Mouse (Mus musculus) limb, embryonic 12.5 days (tissue): ENCODE results near the gene Olfr972. TPM values are rescaled to one million over a fixed set of nuclear protein-coding genes. Genes with fewer than 3 reads are reported as not detected.
"Not testable (repeated sequence)": the region's sequence is repeated elsewhere in the genome, so short reads cannot be mapped to it uniquely, and the experiment has no call there.

Source experiments
- ATAC-seq: fragments of 200-750 bp; cut with Nextera tagmentation; 2 replicates; pipeline ENCODE4 v1.8.0; 2017; ENCODE audit warnings: low read depth, moderate TSS enrichment; ENCODE audit not compliant: insufficient number of reproducible peaks, insufficient read depth, low FRiP score, low TSS enrichment
- H3K27ac ChIP-seq: fragments of 300-500 bp; sonication (generic); 2 replicates; pipeline ENCODE4 v1.5.1; 2016; ENCODE audit warnings: mild to moderate bottlenecking, moderate library complexity
- H3K27me3 ChIP-seq: fragments of 300-500 bp; sonication (generic); 2 replicates; pipeline ENCODE4 v1.6.1; 2016; ENCODE audit warnings: mild to moderate bottlenecking, moderate library complexity
- H3K36me3 ChIP-seq: fragments of 300-500 bp; sonication (generic); 2 replicates; pipeline ENCODE4 v1.6.1; 2016; ENCODE audit warnings: mild to moderate bottlenecking, moderate library complexity
- H3K4me1 ChIP-seq: fragments of 300-500 bp; sonication (generic); replicated peaks from 2 replicates; pipeline ENCODE4 v1.6.1; 2016
- H3K4me2 ChIP-seq: fragments of 300-500 bp; sonication (generic); 2 replicates; pipeline ENCODE4 v1.6.1; 2016; ENCODE audit warnings: mild to moderate bottlenecking, moderate library complexity
- H3K4me3 ChIP-seq: fragments of 300-500 bp; sonication (generic); replicated peaks from 2 replicates; pipeline ENCODE4 v1.5.1; 2016; ENCODE audit warnings: mild to moderate bottlenecking
- H3K9ac ChIP-seq: fragments of 300-500 bp; sonication (generic); replicated peaks from 2 replicates; pipeline ENCODE4 v1.6.1; 2016; ENCODE audit warnings: mild to moderate bottlenecking, moderate library complexity
- H3K9me3 ChIP-seq: fragments of 300-500 bp; sonication (generic); 2 replicates; pipeline ENCODE4 v1.6.1; 2016; ENCODE audit warnings: mild to moderate bottlenecking, moderate library complexity
- whole genome bisulfite sequencing: fragments of 180-500 bp; shearing (Covaris S2); methylation state at CpG from one replicate; pipeline ENCODE4 v1.1.7; 2016; 5-methylcytosine and 5-hydroxymethylcytosine counted together
- polyA plus RNA-seq: library from polyadenylated mRNA; unstranded; fragments of >200 nt; fragmentation: Nextera tagmentation; extraction: Ambion mirVana; gene quantifications from 2 replicates; pipeline ENCODE4 v1.2.1, GENCODE M21; 2016

The Olfr972 gene
- not detected in 2 replicates for polyA plus RNA-seq

- no peaks in the 10 kb centered on the region for H3K9me3 ChIP-seq
- H3K36me3 ChIP-seq = no peaks in the 10 kb centered on the region
- no peak for ATAC-seq
- no peak within 1 kb of the TSS for H3K27ac ChIP-seq
- no peak within 1 kb of the TSS for H3K9ac ChIP-seq
- no peaks in the 10 kb centered on the region for H3K27me3 ChIP-seq
- H3K4me2 ChIP-seq = no peak within 1 kb of the TSS
- no peaks in the 10 kb centered on the region for H3K4me1 ChIP-seq
- 73% methylated on average over 2 of the region's 2 CpGs for WGBS
- H3K4me3 ChIP-seq = no peak within 1 kb of the TSS
These were observed at the start of gene Olfr972 for GRCm38 (mm10) chr9:39866122-39866521. Gene Olfr972, plus strand, starts transcription at chr9:39866422.

- H3K27ac ChIP-seq, H3K4me3 ChIP-seq, H3K36me3 ChIP-seq, H3K9me3 ChIP-seq, H3K4me2 ChIP-seq, H3K9ac ChIP-seq, H3K27me3 ChIP-seq, H3K4me1 ChIP-seq, ATAC-seq: not testable (repeated sequence)
- WGBS = 91% methylated on average over 2 of the region's 2 CpGs
These were observed 29.6 kb upstream of the Olfr972 start, which contains the start of gene Olfr971 for GRCm38 (mm10) chr9:39836576-39836975. Gene Olfr971, plus strand, starts transcription at chr9:39836876.

GRCm38 (mm10) chr9:39871986-39872385, 5.8 kb downstream of the Olfr972 start:
- not testable (repeated sequence) for ATAC-seq, H3K9ac ChIP-seq, H3K27ac ChIP-seq, H3K27me3 ChIP-seq, H3K4me2 ChIP-seq, H3K4me3 ChIP-seq, H3K4me1 ChIP-seq, H3K9me3 ChIP-seq, H3K36me3 ChIP-seq
- 88% methylated on average over 1 of the region's 1 CpGs for whole genome bisulfite sequencing

- not testable (repeated sequence) for H3K4me3 ChIP-seq, H3K9me3 ChIP-seq, H3K9ac ChIP-seq, H3K27ac ChIP-seq, H3K4me2 ChIP-seq, ATAC-seq, H3K36me3 ChIP-seq, H3K27me3 ChIP-seq, H3K4me1 ChIP-seq
- no CpG with 5 or more reads among the region's 4 CpGs for WGBS
These were observed 11.5 kb downstream of the Olfr972 start for GRCm38 (mm10) chr9:39877541-39878396.

- 75% methylated on average over 6 of the region's 6 CpGs for WGBS
- H3K4me3 ChIP-seq = no peak overlapping the region
These were observed 38.9 kb downstream of the Olfr972 start for GRCm38 (mm10) chr9:39905106-39905505.

GRCm38 (mm10) chr9:39907036-39907435, 40.8 kb downstream of the Olfr972 start, which contains the start of gene Olfr229:
Gene Olfr229, plus strand, starts transcription at chr9:39907336.
- Histone ChIP-seq H3K27me3 (no peaks in the 10 kb centered on the region), H3K4me2 (no peak within 1 kb of the TSS), H3K36me3 (no peaks in the 10 kb centered on the region), H3K27ac (no peak within 1 kb of the TSS), H3K9ac (no peak within 1 kb of the TSS), H3K4me3 (no peak within 1 kb of the TSS), H3K9me3 (no peaks in the 10 kb centered on the region), H3K4me1 (no peaks in the 10 kb centered on the region)
- ATAC-seq = no peak
- WGBS = 73% methylated on average over 2 of the region's 2 CpGs

More at GRCm38 (mm10) chr9:39905106-39905505, 38.9 kb downstream of the Olfr972 start:
- no peak for ATAC-seq
- no peaks in the 10 kb centered on the region for H3K36me3 ChIP-seq
- no peaks in the 10 kb centered on the region for H3K9me3 ChIP-seq
- no peak overlapping the region for H3K27ac ChIP-seq
- no peak overlapping the region for H3K4me2 ChIP-seq
- no peak overlapping the region for H3K9ac ChIP-seq
- no peaks in the 10 kb centered on the region for H3K27me3 ChIP-seq
- H3K4me1 ChIP-seq = no peaks in the 10 kb centered on the region

- no peak overlapping the region for H3K9ac ChIP-seq
- H3K4me3 ChIP-seq = no peak overlapping the region
- H3K27me3 ChIP-seq = no peaks in the 10 kb centered on the region
- H3K4me1 ChIP-seq = no peaks in the 10 kb centered on the region
- H3K4me2 ChIP-seq = no peak overlapping the region
- H3K36me3 ChIP-seq = no peaks in the 10 kb centered on the region
- 86% methylated on average over 3 of the region's 3 CpGs for WGBS
- ATAC-seq = no peak
- H3K27ac ChIP-seq = no peak overlapping the region
- no peaks in the 10 kb centered on the region for H3K9me3 ChIP-seq
These were observed 43.7 kb downstream of the Olfr972 start for GRCm38 (mm10) chr9:39909939-39910338.

Other genes starting within 250 kb of the Olfr972 start
- gene Olfr960, start 245.0 kb upstream of the Olfr972 start, polyA plus RNA-seq = not detected in 2 replicates
- not detected in 2 replicates for gene Olfr961, start 221.3 kb upstream of the Olfr972 start, polyA plus RNA-seq
- gene Olfr963, start 199.2 kb upstream of the Olfr972 start, polyA plus RNA-seq = not detected in 2 replicates
- gene Olfr149, start 159.3 kb upstream of the Olfr972 start, polyA plus RNA-seq = not detected in 2 replicates
- gene Olfr965, start 155.1 kb upstream of the Olfr972 start, polyA plus RNA-seq = not detected in 2 replicates
- not detected in 2 replicates for gene Olfr150, start 135.4 kb upstream of the Olfr972 start, polyA plus RNA-seq
- not detected in 2 replicates for gene Olfr967, start 120.2 kb upstream of the Olfr972 start, polyA plus RNA-seq
- not detected in 2 replicates for gene Olfr968, start 83.2 kb upstream of the Olfr972 start, polyA plus RNA-seq
- gene Olfr969, start 75.5 kb upstream of the Olfr972 start, polyA plus RNA-seq = not detected in 2 replicates
- gene Olfr970, start 57.6 kb upstream of the Olfr972 start, polyA plus RNA-seq = not detected in 2 replicates
- not detected in 2 replicates for gene Olfr971, start 29.5 kb upstream of the Olfr972 start, polyA plus RNA-seq
- gene Olfr229, start 40.9 kb downstream of the Olfr972 start, polyA plus RNA-seq = not detected in 2 replicates
- gene Olfr974, start 71.1 kb downstream of the Olfr972 start, polyA plus RNA-seq = not detected in 2 replicates
- gene Olfr975, start 85.6 kb downstream of the Olfr972 start, polyA plus RNA-seq = not detected in 2 replicates
- gene Olfr976, start 94.7 kb downstream of the Olfr972 start, polyA plus RNA-seq = not detected in 2 replicates
- gene Olfr978, start 125.7 kb downstream of the Olfr972 start, polyA plus RNA-seq = not detected in 2 replicates
- gene Olfr979, start 137.0 kb downstream of the Olfr972 start, polyA plus RNA-seq = not detected in 2 replicates
- gene Olfr980, start 143.2 kb downstream of the Olfr972 start, polyA plus RNA-seq = not detected in 2 replicates
- not detected in 2 replicates for gene Olfr981, start 155.0 kb downstream of the Olfr972 start, polyA plus RNA-seq
- not detected in 2 replicates for gene Olfr982, start 207.4 kb downstream of the Olfr972 start, polyA plus RNA-seq
- gene Olfr983, start 227.2 kb downstream of the Olfr972 start, polyA plus RNA-seq = not detected in 2 replicates
- 0.04 TPM in 1 of 2 replicates, not detected in the other for gene Olfr984, start 247.8 kb downstream of the Olfr972 start, polyA plus RNA-seq